Mouse (Mus musculus) adrenal gland, adult 2 months (tissue): Measurements from ENCODE around the gene Rab17. TPM values are rescaled to one million over a fixed set of nuclear protein-coding genes. Genes with fewer than 3 reads are reported as not detected.

Experiments
- DNase-seq: peaks from one replicate; pipeline ENCODE4 v3.0.0; 2021
- polyA plus RNA-seq: library from polyadenylated mRNA; depleted of rRNA; stranded (reverse); fragments of >200 nt; gene quantifications from 2 replicates; pipeline ENCODE4 v1.2.3, GENCODE M21; 2012
- total RNA-seq, 2 experiments: library from RNA; stranded (reverse); gene quantifications; 2 replicates each; pipeline ENCODE4 v1.2.3; 2021

Rab17 gene
- total and polyA plus RNA-seq, 3 experiments, result 0.13 to 0.31 TPM; not detected in 1

GRCm38 (mm10) chr1:90995916-90996315, 26.5 kb upstream of the Rab17 start:
- DNase-seq, result no peak

DNA sequence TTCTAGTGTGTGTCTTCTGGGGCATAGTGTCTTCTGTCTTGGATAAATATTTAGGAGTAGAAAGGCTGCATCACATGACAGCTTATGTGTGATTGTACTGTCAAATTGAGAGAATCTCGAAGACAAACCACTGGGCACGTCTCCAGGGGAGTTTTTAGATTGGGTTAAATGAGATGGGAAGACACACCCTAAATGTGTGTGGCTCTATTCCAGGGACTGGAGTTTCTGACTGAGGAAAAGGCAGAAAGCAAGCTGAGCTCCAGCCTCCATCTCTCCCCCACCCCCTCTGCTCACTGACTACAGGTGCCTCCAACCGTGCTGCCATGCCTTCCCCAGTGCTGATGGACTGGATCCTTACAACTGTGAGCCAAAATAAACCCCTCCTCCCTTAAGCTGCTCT, 11.9 kb upstream of the Rab17 start:
- DNase-seq, result no peak

DNA sequence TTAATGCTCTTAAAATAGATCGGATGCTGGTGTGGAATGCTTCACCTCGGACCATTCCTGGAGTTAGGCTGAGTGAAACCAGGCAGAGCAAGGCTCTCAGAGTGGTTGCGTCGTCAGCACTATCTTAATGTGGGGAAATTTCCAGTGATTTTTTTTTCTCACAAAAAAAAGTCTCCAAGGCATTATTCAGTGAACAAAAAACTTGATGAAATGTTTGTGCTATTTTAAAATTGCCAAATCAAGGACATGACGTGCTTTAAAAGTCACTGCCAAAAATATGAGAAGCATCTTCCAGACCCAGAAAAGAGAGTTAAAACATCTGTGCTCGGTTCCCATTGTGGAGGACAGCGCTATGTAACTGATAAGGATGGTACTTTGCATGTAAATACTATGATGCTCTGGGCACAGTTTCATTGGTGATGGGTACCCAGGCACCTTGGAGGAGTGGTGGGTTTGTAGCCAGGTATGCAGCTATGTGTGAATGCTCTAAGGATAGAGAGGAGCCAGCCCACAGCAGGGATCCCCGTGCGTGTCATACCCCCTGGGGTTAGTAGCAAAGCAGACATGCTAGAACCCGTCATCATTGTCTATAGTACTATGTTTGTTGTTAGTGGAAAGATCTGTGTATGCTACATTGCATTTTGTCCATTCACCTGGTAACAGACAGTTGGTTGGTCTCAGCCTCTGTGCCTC, 11.3 kb upstream of the Rab17 start:
- DNase-seq, result no peak

GRCm38 (mm10) chr1:90975960-90976359, 6.5 kb upstream of the Rab17 start:
- DNase-seq, result no peak

- DNase-seq, result peak; percentile 92
Measured at GRCm38 (mm10) chr1:90974906-90975649, 5.6 kb upstream of the Rab17 start.

DNA sequence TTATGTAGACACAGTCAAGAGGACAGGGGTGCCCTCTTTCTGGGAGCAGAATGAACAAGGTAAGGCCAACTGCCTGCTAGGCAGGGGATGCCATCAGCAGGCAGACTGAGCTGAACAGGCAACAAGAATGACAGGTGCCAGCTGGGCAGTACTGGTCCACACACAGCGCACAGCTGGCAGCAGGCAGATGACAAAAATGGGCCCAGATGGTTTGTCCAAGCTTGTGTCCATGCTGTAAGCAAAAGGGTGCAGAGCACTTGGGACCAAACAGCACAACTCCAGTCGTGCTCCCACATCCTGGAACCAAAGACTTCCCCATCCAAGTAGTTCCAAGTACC, 4.1 kb upstream of the Rab17 start:
- DNase-seq, result no peak

GRCm38 (mm10) chr1:90972911-90973573, 3.6 kb upstream of the Rab17 start:
- peak; percentile 94 for DNase-seq

DNA sequence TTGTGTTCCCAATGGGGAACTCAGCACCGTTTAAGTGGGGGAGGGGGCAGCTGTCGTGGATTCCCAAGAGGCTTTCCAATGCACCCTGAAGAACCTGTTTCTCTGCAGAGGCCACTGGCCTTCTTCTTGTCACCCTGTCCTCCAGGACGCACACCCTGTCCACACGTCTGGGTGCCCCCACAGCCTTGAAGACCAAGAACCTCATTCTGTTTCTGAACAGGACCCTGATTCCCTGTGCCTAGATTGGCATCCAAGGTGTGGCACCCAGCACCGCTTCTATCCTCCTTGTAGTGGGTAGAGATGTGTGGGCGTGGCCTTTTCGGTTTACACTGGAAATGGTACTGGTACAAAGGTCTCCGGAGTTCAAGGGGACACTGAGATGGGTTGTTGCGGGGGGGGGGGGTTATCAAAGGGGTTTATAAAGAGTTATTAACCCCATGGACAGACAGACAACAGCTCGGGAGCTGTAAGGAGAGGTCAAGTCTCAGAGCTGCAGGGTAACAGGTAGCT, 475 bp upstream of the Rab17 start:
- DNase-seq, result no peak

DNA sequence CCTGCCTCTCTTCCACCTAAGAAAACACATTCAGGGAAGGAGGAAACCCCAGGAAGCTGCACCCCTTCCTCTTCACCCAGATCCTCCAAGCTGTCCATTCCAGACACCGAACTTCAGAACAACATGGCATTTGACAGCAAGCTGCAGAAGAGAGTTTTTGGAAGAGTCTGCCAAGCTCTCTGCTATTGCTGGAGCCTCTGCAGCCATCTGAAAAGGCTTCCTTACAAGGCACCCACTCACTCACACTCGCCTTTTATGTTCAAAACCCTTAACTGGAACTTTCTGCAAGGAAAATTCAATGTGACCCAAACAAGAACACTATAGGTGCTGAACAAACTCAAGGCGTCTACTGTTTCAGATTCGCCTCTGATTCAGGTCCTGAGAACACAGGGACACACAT, 812 bp downstream of the Rab17 start:
- no peak for DNase-seq

- DNase-seq, result peak; percentile 90
Measured at GRCm38 (mm10) chr1:90967583-90967982, 1.9 kb downstream of the Rab17 start.

GRCm38 (mm10) chr1:90962994-90963393, 6.5 kb downstream of the Rab17 start:
- no peak for DNase-seq

GRCm38 (mm10) chr1:90962526-90962925, 6.9 kb downstream of the Rab17 start:
- no peak for DNase-seq

DNA sequence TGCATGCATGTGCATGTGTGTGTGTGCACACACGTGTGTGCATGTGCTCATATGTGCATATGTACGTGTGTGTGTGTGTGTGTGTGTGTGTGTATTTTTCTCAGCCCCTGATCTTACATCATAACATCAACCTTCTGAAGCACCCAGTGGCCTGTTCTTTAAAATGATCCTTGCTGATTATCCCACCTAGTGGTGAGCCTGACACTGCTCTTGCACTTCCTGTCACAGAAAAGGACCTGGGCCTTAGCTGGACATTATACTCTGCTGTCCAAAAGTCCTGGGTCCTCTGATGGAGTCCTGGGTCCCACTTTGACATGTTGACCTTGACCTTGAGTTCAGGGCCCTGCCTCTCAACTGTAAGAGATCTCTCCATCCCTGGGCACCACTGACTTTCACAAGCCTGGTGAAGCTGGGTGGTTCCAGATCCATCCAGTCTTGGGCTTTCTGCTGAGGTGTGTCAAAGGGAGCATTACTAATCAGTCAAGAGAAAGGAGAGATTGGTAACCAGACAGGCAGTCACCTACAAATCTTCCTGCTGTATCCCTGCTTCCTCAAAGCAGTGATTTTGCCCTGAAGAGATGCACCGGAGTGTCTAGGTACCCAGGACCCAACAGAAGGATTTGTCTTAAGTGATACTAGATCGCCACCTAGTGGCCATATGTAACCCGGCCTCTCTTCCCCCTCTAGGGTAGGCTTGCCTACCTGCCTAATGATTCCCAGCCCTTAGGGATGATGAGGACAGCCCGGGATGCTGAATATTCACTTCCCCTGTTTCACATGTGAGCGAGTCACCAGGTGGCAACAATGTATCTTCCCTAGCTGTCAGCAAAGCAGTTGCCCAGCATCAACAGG, 13.0 kb downstream of the Rab17 start:
- DNase-seq, result peak; percentile 60

- no peak for DNase-seq
Measured at GRCm38 (mm10) chr1:90953688-90954087, 15.8 kb downstream of the Rab17 start.

GRCm38 (mm10) chr1:90952808-90953207, 16.7 kb downstream of the Rab17 start, which contains the start of gene Prlh:
TSS of gene Prlh (plus strand) at chr1:90953108.
- no peak for DNase-seq

- DNase-seq, result no peak
Measured at GRCm38 (mm10) chr1:90951670-90952069, 17.8 kb downstream of the Rab17 start.

GRCm38 (mm10) chr1:90949309-90949708, 20.2 kb downstream of the Rab17 start:
- no peak for DNase-seq

DNA sequence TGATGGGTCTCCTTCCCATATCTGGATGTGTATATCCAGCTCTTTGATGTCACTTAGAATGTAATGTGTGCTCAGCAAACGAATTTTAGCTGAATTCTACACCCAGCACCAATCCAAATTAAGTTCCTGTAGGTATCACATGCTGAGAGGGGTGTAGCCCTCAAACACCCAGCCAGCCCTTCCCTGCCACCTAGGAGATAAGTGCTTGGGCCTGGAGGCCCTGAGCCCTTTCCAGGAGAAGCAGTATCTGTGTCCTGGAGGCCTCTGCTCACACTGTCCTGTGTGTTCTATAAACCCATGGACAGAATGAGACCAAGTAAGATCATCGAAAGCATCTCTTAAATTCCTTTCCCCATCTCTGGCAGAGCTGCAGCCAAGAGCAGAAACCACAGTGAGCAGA, 22.2 kb downstream of the Rab17 start:
- no peak for DNase-seq

GRCm38 (mm10) chr1:90945171-90945570, 24.3 kb downstream of the Rab17 start:
- no peak for DNase-seq

GRCm38 (mm10) chr1:90939980-90940379, 29.5 kb downstream of the Rab17 start:
- peak; percentile 13 for DNase-seq

DNA sequence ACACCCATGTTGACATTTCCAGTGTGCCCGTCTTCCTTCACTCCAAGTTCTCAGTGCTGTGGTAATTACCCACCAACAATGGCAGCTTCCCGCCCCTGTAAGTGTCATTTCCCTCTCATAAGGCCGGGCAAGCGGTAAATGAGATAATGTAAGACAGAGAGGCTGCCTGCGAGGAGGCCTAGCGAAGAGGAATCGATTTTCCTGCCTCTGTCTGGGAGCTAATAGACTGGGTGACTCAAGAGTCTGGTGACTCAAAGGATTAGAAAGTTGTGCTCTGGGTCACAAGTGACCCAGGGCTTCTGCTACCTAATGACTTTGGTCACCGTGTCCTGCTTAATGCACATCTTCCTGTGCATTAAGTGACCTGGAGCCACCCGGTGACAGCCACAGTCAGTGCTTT, 32.5 kb downstream of the Rab17 start:
- DNase-seq, result no peak

DNA sequence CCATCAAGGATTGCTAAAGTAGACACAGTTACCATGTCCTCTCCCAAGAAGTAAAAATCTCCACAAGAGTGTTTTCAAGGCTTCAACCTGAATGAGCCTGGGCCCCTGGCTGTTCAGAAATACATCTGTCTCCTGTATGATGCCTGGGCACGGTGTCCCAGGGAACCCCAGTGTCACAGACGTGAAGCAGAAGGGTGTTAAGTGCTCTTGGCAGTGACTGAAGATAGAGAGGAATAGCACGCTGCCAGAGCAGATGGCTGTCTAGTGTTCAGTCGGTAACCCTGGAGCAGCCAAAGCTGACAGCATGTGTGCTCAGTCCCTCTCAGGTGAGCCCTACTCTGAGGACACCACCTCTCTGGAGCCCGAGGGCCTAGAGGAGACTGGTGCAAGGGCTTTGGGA, 36.5 kb downstream of the Rab17 start:
- DNase-seq, result no peak
